Mouse (Mus musculus) CH12.LX (cell line): Measurements from ENCODE around the gene Podn.

Source experiments
- CHD2 ChIP-seq: IDR thresholded peaks from 2 replicates; pipeline ENCODE4 v1.6.1; 2011; ENCODE audit warnings: low read length, improper control_type of control experiment
- CTCF ChIP-seq, 2 experiments: IDR thresholded peaks in 1 of 2; conservative IDR thresholded peaks in 1 of 2; 2 replicates each; pipeline ENCODE4 v1.5.1; 2011 to 2012; ENCODE audit warnings: low read depth in 2 of 2, low read length in 2 of 2, improper control_type of control experiment in 1 of 2, inconsistent platforms in 1 of 2, mild to moderate bottlenecking in 1 of 2, moderate library complexity in 1 of 2
- EP300 ChIP-seq: IDR thresholded peaks from 2 replicates; pipeline ENCODE4 v1.6.1; 2011; ENCODE audit warnings: low read length, improper control_type of control experiment
- MAX ChIP-seq: IDR thresholded peaks from 2 replicates; pipeline ENCODE4 v1.6.1; 2011; ENCODE audit warnings: low read length, improper control_type of control experiment
- NRF1 ChIP-seq: IDR thresholded peaks from 2 replicates; pipeline ENCODE4 v1.6.1; 2014; ENCODE audit warnings: low read depth, mild to moderate bottlenecking, inconsistent platforms, low read length, improper control_type of control experiment, moderate library complexity
- SIN3A ChIP-seq: IDR thresholded peaks from 2 replicates; pipeline ENCODE4 v1.6.1; 2012; ENCODE audit warnings: low read length, improper control_type of control experiment, inconsistent platforms
- UBTF ChIP-seq: IDR thresholded peaks from 2 replicates; pipeline ENCODE4 v1.6.1; 2012; ENCODE audit warnings: low read depth, mild to moderate bottlenecking, inconsistent platforms, low read length, improper control_type of control experiment, moderate library complexity

DNA sequence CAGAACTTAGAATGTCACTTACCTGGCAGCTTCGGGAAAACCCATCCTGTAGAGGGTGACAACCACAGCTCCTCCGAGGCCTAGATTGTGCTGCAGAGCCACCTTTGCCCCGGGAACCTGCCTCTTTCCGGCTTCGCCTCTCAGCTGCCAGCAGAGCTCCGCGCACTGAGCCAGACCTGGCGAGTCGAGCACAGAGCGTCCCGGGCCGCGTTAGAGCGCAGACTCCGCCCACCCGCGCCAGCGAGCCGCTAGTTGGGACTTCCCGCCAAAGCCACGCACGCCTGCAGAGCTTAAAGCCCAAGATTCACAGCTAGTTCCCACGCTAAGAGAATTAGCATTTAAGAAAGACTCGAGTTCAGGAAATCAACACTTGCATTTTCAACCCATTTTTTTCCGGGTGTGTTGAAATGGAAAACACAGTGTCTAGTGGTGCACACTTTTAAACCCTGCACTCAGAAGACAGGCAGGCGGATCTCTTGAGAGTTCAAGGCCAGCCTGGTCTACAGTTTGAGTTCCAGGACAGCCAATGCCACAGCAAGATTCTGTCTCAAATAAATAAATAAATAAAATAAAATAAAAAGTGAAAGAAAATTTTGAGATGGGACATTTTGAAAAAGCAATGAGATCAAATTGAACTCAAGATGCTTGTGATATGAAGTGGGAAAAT lies 24.9 kb downstream of the Podn start:
- TF ChIP-seq MAX (peak; percentile 92), CHD2 (peak; percentile 52; the same call in 1 of the 2 replicates), CTCF (conservative IDR thresholded peaks at IDR 0.05 in 1 of 2, IDR thresholded peaks at IDR 0.05 in 1 of 2; ENCODE audit: low read depth in 2 of 2, low read length in 2 of 2) (no peak), NRF1 (peak; percentile 74), EP300 (0 out of 2 replicates have a peak, but pooled peaks have one; percentile 34), UBTF (peak; percentile 58; the same call in 1 of the 2 replicates), SIN3A (peak; percentile 99)
